Mouse (Mus musculus): ENCODE measurements at regions not wholly inside any gene's neighbourhood (a gene's known extent, or its start where the extent isn't known, plus 50 kb on each side); places are given as distances from the start of the nearest gene placed in this dataset.

DNA sequence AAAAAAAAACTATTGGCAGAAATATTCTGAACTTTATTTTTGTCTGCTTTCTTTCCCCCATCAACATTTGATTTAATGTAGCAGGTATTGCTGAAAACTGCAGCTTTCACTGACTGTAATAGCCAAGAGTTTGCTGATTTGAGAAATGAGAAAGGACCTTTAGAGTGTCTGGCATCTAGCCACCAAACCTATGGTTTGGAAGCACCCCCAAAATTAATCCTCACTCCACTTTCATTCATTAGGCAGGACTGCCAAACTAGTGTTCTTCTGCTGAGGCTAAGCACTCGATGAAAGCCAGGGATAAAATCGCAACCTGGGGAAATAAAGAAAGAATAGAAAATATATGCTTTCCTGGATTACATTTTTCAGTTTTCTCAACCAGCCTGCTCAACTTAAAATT is 320.4 kb downstream of the Atp6ap1l start:
- ATAC-seq (replicated peaks; ENCODE audit: low read depth, poor library complexity, severe bottlenecking): no peak

DNA sequence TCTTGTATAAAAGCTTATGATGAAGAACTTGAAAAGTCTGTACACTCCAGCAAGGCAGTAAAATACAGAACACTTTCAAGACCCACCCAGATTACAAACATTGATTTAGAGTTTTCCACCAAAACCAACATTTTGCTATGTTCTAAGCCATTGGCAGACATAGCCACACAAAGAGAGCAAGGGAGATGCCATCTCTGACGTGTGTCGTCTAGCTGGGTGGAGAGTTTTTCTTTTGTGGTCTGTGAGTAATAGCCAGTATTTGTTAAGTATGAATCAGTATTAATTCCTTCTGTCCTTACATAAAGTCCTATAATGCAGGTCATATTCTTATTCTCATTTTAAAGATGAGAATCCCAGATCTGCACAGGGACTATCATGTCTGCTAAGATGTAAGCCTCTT is 329.8 kb downstream of the Atp6ap1l start:
- no peak for ATAC-seq (replicated peaks; ENCODE audit: low read depth, poor library complexity, severe bottlenecking)

DNA sequence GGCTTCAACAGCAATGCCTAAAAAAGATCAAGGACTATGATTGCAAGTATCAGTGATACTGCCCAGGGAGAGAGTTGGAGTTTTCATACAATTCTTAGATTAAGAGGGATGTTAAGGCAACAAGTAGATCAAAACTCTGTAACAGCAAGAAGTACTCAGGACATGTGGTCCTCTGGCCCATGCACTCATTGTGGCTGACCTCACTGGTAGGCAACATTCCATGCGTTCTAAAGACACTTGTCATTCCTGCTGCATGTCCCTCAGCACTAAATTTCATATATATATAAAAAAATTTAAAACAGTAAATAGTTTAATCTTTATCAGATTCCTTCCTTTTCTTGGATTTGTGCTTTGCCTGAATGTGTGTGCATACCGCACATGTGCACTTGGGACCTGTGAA is 332.6 kb downstream of the Atp6ap1l start:
- no peak for ATAC-seq (replicated peaks; ENCODE audit: low read depth, poor library complexity, severe bottlenecking)

DNA sequence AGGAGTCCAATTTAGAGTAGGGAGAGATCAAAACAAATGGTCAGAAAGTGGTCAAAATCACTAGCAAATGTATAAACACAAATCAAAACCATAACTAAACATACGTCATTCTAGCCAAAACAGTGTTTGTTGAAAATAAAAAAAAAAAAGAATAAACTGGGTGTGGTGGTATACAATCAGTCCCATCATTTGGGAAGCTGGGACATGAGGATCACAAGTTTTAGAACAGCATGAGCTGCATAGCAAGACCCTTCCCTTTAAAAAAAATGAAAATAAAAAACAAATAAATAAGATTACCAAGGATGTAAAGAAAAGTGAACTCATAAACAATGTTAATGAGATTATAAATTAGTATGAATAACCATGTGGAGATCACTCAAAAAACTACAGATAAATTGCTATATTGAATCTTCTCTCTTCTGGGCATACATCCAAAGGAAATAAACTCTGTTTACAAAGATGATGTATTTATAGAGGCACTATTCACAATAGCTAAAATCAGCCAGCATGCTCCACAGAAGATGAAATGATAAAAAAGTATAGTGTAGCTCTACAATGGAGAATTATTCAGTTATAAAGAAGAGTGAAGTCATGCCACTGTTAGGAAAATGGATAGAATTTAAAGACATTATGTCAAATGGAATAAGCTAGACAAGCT is 341.8 kb downstream of the Atp6ap1l start:
- no peak for ATAC-seq (replicated peaks; ENCODE audit: low read depth, poor library complexity, severe bottlenecking)

DNA sequence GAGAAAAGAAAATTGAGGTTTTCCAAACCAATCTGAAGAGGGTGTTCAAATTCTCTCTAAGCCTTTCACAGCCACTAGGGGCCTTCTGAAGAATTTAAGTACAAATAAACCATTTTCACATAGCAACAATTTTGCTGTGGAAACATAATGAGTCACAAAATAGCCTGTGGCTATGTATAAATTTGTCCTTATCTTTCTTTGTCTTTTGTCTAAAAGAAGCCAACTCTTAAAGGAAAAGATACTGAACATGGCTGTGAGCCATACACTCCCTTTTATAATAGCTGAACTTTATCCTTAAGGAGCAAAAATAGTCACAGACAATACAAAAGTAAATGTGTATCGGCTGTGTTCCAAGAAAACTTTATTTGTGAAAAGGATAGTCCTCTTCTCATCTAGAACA is 345.1 kb downstream of the Atp6ap1l start:
- no peak for ATAC-seq (replicated peaks; ENCODE audit: low read depth, poor library complexity, severe bottlenecking)

DNA sequence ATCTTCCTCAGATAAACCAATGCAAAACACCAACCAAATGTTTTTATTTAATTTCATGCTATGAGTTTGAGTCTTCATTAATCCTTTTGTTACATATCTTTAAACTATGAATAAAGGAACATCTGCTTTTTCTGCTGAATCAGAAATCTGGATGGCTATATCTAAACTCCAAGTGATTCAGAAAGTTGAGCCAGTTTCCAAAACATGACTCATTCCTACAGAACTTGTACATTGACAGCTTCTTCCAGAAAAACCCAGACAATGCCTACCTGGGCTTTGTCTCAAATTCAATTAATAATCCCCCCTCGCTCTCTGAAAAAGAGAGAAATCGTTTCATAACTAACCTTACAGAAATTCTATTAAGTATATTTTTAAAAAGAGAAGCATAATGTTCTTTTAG is 345.7 kb downstream of the Atp6ap1l start:
- ATAC-seq (replicated peaks; ENCODE audit: low read depth, poor library complexity, severe bottlenecking): no peak

DNA sequence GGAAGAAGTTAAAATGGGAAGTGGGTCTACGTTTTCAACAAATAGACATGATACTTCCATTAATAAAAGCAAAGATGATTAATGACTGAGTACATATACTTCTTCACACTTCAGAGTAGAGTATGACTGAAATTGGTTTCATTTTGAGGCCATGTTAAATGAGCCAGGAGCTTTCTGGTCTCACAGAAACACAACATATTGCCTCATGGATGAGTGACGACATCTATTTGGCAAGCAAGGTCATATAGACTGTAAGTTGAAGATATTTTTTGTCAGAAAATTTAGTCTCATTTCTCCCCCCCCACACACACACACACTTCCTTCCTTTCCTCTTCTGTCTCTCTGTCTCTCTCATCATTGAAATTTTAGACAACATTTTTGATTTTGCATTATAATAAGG is 354.0 kb downstream of the Atp6ap1l start:
- ATAC-seq (replicated peaks; ENCODE audit: low read depth, poor library complexity, severe bottlenecking): no peak

DNA sequence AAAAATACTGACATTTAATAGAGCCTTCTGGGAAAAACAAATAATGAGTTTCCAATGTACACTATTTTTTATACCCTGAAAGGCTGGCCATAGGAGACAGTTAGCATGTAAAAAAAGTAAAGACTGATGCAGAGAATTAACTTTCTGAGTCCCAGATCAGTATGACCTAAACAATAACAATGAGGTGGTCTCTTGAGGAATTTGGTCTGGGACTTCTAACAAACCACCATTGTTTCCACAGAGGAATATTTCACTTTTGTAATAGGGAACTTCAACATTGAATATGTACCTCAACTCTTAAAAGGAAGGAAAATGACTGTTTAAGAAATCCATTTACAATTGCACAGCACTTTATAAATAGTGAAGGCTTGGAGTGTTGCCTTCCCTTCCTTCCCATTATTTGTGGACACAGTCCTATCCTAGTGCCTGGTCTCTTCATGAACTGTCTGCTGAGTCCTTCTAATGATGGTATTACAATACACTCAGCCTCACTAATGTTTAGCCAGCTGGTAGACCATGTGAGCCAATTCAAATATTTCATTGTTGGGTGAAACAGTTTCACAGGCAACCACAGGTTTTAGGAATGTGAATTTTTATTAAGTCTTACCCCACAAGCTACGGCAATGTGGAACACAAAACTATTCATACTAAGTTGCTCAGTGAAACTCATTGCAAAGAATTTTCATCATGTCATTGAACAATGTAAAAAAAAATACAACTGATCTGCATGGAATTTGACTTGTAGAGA is 358.7 kb downstream of the Atp6ap1l start:
- ATAC-seq (replicated peaks; ENCODE audit: low read depth, poor library complexity, severe bottlenecking): no peak

DNA sequence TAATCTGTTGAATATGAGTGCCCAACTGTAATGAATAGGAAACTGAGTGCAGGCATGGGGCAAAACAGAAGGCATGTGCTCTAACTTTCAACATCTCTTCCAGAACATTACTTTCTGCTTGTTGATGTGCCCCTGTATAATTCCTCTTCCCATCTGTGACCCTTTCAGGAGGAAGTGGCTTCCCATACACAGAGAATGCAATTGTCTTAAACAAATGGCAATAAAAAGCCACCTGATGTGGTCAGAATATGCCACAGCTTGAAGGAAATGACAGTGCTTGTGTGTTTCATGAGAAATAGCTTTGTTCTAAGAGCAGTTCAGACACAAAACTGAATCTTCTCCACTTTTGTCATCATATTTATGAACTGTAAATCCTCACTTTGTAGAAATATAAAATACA is 359.3 kb downstream of the Atp6ap1l start:
- ATAC-seq (replicated peaks; ENCODE audit: low read depth, poor library complexity, severe bottlenecking): 0 out of 2 replicates have a peak, but pooled peaks have one; percentile 54

DNA sequence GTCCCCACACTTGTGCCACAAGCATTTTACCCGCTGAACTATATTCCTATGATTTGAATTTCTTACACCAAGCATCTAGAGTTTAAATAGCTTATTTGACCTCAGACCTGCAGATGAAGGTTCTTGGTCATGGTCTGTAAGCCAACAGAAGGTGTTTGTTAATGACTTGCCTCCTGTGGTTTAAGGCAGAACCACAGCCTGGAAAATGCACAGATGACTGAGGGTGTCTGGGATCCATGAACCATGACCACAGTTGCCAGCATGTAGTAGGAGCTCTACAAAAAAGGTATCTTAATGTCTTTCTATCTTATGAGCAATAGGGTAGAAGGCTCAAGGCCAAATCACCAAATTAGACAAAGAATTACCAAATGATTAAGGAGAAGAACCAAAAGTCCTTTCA is 367.6 kb downstream of the Atp6ap1l start:
- no peak for ATAC-seq (replicated peaks; ENCODE audit: low read depth, poor library complexity, severe bottlenecking)

DNA sequence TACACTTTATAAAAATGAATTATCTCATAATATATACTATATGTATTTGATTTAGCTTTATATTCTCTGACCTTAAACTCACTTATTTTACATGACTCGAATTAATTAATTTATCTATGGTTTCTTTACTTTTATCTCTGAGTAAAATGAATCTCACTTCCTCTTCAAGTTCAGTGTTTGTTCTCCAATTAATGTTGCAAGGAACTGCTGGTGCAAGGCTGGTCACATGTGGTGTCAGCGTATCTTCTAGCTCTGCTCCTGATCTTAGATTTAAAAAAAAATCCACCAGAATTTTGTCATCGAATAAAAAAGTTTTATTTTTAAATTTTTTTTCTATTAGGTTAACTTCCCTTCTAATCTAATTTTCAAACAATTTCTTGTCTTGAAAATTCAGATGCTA is 378.2 kb downstream of the Atp6ap1l start:
- ATAC-seq (replicated peaks; ENCODE audit: low read depth, poor library complexity, severe bottlenecking): 0 out of 2 replicates have a peak, but pooled peaks have one; percentile 56

DNA sequence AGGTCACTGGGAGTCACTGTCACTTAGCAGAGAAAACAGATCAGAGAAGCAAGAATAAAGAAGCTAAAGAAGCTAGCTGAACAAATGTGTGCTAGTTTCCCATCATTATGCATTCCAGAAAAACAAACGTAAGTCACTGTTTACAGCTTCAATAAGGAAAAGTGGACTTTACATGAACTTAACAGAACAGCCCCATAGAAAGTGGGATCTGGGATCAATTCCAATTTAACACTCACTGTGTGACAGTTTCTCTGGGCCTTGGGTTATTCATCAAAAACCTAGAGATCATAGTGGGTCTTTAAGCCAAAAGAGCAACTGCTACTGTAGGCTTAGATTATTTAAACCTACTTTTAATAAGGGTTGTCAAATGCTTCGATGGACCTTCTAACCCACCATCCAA is 379.4 kb downstream of the Atp6ap1l start:
- no peak for ATAC-seq (replicated peaks; ENCODE audit: low read depth, poor library complexity, severe bottlenecking)

DNA sequence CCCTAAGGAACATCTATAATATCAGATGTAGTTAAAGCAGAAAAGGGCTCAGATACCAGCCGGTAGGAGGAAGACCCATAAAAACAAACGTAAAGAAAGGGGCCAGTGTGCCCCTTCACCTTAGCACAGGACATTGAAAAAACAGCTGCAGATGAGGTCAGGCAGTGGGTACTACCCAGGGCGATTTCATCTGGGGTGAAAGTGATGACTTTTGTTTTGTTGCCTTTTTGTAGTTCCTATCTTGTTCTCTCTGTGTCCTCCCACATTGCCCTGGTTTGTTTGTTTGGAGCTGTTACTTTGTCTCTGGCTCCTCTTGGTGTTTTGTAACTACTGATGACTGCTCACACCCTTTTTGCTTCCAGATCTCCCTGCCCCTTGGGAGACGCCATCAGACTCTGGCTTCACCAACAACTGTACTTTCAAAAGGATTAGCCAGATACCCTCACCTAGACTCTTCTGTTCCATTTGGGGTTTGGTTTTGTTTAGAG is 383.4 kb downstream of the Atp6ap1l start:
- no peak for ATAC-seq (replicated peaks; ENCODE audit: low read depth, poor library complexity, severe bottlenecking)

DNA sequence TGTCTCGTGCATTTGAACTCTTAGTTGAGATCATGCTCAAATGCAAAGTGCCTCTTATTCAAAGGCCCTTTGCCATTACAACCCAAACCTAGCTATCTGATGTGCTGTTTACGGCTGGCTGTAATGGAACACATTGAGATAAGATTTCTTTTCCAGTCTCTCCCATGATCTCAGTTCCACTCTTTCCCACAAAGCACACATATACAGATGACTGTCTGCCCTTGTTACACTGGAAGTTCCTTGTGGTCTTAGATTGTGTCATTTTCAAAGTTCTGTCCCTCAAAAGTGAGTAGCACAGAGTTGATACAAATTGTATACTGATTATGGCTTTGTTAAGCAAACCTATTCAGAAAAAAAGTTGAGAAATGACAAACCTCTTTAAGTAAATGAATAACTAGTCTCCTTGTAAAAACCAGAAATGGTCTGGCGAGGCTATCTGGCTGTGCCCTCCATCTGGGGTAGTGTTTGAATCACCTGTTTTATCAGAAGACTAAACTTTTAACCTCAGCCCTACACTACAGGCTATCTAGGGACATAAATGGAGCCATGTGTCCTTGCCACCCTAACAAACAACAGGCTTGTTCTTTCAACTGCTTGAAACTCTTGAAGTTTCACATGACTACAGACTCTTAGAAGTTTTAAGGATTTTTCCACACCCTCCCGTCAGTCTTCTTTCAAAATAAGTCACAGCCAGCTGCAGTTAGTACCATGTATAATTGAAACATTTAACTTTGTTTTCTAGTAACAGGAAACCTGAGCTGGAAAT is 384.0 kb downstream of the Atp6ap1l start:
- no peak for ATAC-seq (replicated peaks; ENCODE audit: low read depth, poor library complexity, severe bottlenecking)

DNA sequence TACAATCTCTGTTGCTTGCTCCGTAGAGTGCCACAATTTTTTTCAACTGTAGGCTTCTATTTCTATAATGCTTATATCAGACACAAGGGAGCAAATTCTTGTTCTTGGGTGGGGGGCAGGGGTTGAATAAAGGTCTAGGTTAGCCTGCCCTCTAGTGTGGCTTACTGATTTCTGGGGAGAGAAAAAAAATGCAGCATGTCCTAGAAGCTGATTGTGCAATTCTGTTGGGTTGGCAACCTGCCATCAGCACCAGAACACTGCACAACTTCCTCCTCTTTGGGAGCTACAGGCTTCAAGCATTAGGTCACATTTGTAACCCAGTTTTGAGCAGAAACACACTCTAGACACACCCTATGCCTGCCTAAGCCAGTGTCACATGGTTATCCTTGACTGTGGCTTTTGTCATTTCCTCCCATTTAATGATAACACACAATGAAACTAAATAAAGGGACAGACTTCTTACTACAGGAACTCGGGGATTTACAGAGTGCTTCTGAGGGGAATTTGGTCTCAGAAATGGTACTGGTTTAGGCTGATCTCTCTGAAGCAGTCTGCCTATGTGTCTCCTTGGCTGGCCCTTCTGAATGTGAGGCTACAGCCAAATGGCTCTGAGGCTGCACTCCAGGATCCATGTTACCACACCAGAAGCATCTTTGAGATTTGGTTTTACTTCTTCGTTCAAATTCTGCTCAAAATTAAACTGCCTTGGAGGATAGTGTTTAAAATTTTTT is 389.2 kb downstream of the Atp6ap1l start:
- peak; percentile 99 for ATAC-seq (replicated peaks; ENCODE audit: low read depth, poor library complexity, severe bottlenecking)

DNA sequence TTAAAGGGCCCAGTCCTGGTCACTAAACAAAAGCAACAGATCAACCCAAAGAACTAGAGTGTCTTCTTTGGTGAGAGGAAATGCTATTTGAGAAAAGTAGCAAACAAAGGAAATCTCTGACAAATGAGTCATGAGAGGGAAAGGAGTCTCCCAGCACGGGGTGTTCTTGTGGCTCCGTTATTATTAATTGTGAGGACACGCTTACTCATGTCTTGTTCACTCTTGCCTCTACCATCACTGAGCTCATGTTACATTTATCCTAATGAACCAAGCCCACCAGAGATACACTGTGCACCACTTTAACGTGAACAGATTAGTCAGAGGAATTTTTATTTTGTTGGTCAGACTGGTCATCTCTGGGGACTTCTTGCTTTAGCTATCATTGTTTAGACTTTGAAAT is 391.3 kb downstream of the Atp6ap1l start:
- no peak for ATAC-seq (replicated peaks; ENCODE audit: low read depth, poor library complexity, severe bottlenecking)

DNA sequence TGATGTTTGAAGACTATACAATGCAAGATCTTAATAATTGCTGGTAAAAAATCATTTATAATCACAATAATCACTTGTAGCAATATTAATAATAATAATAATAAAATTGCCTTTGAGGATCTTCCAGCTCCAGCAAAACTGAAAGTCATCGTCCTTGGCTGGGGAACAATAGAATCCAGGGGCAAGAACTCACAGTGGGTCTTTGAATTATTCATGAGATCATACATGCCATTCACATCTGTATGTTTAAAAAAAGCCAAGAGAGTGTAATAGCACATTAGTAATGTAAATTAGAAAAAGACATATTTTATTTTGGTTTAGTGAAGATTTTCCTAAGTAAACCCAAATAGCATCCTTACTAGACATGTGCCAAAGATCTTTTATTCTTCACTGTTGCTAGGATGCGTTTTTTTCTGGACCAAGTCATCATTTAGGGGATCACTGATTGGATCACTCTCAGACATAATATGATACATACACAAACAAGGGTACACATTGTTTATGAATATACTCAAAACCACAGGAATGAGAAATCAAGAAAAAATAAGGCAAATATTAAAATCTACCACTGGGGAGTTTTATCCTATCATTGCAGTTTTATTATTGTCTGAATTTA is 392.3 kb downstream of the Atp6ap1l start:
- ATAC-seq (replicated peaks; ENCODE audit: low read depth, poor library complexity, severe bottlenecking): no peak

DNA sequence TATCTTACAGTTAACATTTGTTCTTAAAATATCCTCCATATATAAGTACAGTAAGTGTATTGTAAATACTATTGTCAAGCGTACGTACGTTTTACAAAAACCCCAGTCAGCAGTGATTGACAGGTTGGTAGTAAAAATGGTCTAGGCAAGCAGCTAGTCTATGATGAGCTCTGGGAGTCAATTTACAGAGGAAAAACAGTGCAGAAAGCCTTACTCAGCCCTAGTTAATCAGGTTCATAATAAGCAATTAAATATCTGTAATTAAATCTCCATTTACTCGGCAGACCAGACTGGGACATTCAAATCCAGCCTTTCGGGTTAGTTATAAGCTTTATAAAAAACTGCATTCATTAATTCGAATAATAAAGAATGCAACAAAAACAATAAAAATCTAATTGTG is 394.7 kb downstream of the Atp6ap1l start:
- no peak for ATAC-seq (replicated peaks; ENCODE audit: low read depth, poor library complexity, severe bottlenecking)

DNA sequence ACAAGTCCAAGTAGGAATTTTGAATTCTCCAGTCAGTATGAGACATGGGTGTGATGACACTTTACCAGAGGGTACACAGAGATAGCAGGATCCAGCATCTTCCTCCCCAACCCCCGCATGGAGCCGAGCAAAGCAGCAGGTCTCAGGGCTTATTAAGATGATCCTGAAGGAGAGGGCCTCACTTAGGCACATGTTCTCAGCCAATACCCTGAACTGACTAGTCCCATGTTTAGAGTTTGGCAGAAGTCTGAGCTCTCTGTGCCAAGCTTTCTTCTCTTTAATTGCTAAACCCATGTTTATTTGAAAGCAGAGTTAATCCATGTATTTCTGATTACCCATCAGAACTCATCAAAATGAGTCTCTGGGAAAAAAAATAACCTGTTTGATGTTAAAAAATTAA is 402.0 kb downstream of the Atp6ap1l start:
- no peak for ATAC-seq (replicated peaks; ENCODE audit: low read depth, poor library complexity, severe bottlenecking)

DNA sequence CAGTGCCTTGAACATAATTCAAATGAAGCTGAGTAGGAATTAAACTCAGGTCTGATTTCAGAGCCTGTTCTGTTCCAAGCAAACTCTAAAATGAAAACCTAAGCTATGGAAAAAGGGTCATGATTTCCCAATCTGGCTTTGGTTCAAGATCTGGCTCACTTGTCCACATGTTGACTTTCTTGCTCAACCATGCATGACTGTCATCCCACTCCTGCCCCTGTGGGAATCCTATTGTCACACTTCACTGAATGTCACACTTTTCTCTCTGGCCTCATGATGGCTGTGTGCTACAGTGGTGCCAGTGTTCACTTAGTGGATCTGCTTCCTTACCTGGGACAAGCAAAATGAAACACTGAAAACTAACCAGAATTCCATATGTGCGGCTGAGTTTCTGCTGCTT is 403.0 kb downstream of the Atp6ap1l start:
- ATAC-seq (replicated peaks; ENCODE audit: low read depth, poor library complexity, severe bottlenecking): no peak

Data from common myeloid progenitor, adult 5-6 weeks (primary cell).